Mouse (Mus musculus): ENCODE measurements at regions not wholly inside any gene's neighbourhood (a gene's known extent, or its start where the extent isn't known, plus 50 kb on each side); places are given as distances from the start of the nearest gene placed in this dataset.
A peak's percentile ranks its signal among the peaks of the same experiment; 100 is the strongest.

DNA sequence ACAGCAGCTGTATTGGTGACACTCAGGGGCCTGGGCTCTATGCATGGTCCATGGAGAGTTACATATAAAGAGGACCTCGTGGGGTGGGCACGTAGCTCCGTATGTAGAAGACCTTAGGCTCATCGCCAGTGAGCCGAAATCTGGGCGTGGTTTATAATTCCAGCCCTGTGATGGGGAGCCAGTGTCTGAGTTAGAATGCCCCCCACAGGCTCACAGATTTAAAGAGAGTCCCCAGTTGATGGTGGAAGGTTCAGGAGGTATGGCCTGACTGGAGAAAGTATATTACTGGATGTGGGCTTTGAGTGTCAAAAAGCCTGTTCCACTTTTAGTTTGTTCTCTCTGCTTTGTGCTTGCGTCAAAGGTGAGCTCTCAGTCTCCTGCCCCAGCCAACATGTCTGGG, 54.8 kb downstream of the 1700122O11Rik start:
- Histone ChIP-seq H3K27ac (no peak overlapping the region), H3K9me3 (no peaks in the 10 kb centered on the region), H3K4me3 (replicated peaks) (no peak overlapping the region), H3K9ac (replicated peaks) (no peak overlapping the region), H3K4me2 (no peak overlapping the region), H3K4me1 (replicated peaks) (peaks cover 34% of the 10 kb centered on the region), H3K27me3 (0 out of 2 replicates have a peak, but pooled peaks cover 5% of the 10 kb centered on the region), H3K36me3 (no peaks in the 10 kb centered on the region)
- WGBS = 83% methylated on average over 7 of the region's 7 CpGs
- ATAC-seq (ENCODE audit: insufficient number of reproducible peaks, insufficient read depth, low FRiP score, low TSS enrichment, low read depth) = no peak

DNA sequence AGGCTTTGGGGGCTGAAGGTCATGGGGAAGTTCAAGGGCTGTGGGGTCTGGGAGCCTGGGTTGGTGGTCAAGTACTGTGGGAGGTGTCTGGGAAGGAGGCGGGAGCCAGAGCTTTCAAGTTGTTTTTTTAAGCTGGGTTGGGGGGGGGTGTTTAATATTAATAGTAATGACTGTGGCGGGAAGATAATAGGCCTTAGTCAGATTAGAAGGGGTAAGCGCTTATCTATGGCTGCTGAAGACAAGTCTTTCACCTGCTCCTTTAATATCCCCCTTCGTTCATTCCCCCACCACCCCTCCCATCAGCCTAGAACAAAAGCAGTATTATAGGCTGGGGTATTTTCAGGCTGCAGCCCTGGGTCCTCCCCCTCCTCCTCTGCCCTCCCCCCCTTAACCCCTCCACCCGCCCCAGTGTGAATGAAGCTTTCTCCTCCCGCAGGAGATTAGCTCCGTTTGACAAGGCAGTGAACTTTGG, 56.5 kb downstream of the 1700122O11Rik start:
- 27% methylated on average over 7 of the region's 7 CpGs for WGBS
- Histone ChIP-seq H3K4me1 (replicated peaks) (peaks cover 34% of the 10 kb centered on the region), H3K4me3 (replicated peaks) (no peak overlapping the region), H3K9me3 (no peaks in the 10 kb centered on the region), H3K27me3 (0 out of 2 replicates have a peak, but pooled peaks cover 5% of the 10 kb centered on the region), H3K36me3 (no peaks in the 10 kb centered on the region), H3K9ac (replicated peaks) (no peak overlapping the region), H3K27ac (0 out of 2 replicates have a peak overlapping the region, but pooled peaks have one; percentile 45), H3K4me2 (0 out of 2 replicates have a peak overlapping the region, but pooled peaks have one; percentile 1)
- peak; percentile 38; the same call in 1 of the 2 replicates for ATAC-seq (ENCODE audit: insufficient number of reproducible peaks, insufficient read depth, low FRiP score, low TSS enrichment, low read depth)

DNA sequence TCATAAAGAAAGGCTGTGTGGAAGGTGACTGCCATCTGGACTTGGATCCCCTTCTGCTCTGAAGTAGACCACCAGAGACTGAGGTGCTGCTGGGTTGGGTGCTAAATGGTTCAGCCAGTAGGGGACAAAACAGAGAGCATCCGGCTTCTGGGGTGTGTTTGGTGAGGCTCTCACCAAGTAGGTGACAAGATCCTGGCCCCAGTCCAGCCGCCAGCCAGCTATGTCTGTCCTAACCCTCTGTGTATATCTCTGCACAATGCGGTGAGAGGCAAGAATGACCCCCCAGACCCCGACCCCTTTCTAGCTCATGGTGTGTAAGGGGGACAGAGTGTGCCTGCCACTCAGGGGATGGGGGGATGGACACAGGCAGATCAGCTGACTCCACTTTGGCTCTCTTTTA, 54.8 kb upstream of the Foxp4 start:
- no peak overlapping the region for H3K4me2 ChIP-seq
- 66% methylated on average over 4 of the region's 4 CpGs for WGBS
- no peak overlapping the region for H3K9ac ChIP-seq (replicated peaks)
- ATAC-seq (ENCODE audit: insufficient number of reproducible peaks, insufficient read depth, low FRiP score, low TSS enrichment, low read depth) = no peak
- no peaks in the 10 kb centered on the region for H3K9me3 ChIP-seq
- no peak overlapping the region for H3K4me3 ChIP-seq (replicated peaks)
- 0 out of 2 replicates have a peak overlapping the region, but pooled peaks have one; percentile 17 for H3K27ac ChIP-seq
- 0 out of 2 replicates have a peak, but pooled peaks cover 5% of the 10 kb centered on the region for H3K27me3 ChIP-seq
- H3K36me3 ChIP-seq = no peaks in the 10 kb centered on the region
- H3K4me1 ChIP-seq (replicated peaks) = peaks cover 53% of the 10 kb centered on the region

DNA sequence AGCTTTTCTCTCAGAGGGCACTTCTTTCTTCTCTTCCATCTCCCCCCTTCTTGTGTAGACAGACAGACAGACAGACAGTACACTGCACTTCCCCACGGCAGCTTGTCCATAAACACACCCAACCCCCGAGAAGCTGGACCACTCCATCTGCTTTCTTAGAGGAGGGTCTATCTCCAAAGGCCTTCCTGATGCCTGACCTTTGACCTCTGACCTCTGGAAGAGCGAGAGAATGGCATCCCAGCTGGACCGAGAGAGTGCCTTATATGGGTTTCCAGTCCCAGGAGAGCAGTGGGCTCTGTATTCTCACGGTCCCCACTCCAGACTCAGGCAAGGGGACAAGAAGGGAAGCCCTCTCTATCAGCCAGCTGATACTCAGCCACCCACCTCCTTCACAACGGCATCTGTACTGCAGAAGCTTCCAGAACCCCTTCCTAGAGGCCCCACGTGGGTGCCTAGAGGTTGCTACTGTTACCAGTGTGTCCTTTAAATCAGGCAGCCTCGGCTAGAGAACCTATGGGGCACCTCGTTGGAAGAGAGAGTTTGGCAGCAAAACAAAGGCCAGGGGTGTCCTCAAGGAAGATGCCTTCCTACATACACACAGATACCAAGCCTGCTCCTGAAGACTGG, 54.1 kb upstream of the Foxp4 start:
- H3K9me3 ChIP-seq = no peaks in the 10 kb centered on the region
- ATAC-seq (ENCODE audit: insufficient number of reproducible peaks, insufficient read depth, low FRiP score, low TSS enrichment, low read depth) = no peak
- 23% methylated on average over 9 of the region's 9 CpGs for WGBS
- no peak overlapping the region for H3K4me2 ChIP-seq
- H3K36me3 ChIP-seq = no peaks in the 10 kb centered on the region
- H3K9ac ChIP-seq (replicated peaks) = no peak overlapping the region; the same call in 1 of the 2 replicates
- 0 out of 2 replicates have a peak, but pooled peaks cover 5% of the 10 kb centered on the region for H3K27me3 ChIP-seq
- H3K4me1 ChIP-seq (replicated peaks) = peaks cover 61% of the 10 kb centered on the region
- H3K4me3 ChIP-seq (replicated peaks) = no peak overlapping the region
- 0 out of 2 replicates have a peak overlapping the region, but pooled peaks have one; percentile 17 for H3K27ac ChIP-seq

DNA sequence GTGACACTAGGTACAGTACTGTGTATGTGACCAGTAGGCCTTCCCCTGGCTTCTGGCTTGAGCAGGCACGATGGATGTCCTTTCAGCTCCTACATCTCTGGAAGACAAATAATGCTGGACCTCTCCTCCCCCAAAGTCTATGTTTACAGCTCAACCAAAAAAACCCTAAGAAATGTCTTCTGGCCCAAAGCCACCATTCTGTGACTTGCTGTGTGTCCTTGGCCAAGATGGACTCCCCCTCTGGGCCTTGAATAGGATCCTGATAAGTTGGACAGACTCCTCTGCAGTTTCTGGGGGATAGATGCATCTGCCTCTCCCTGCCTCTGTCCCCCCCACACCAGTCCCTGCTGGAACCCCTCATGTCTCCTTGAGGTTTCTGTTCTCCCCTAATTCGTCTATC, 53.6 kb upstream of the Foxp4 start:
- Histone ChIP-seq H3K27me3 (0 out of 2 replicates have a peak, but pooled peaks cover 5% of the 10 kb centered on the region), H3K9ac (replicated peaks) (no peak overlapping the region), H3K27ac (no peak overlapping the region), H3K36me3 (no peaks in the 10 kb centered on the region), H3K4me1 (replicated peaks) (peaks cover 65% of the 10 kb centered on the region), H3K4me3 (replicated peaks) (no peak overlapping the region), H3K4me2 (no peak overlapping the region), H3K9me3 (no peaks in the 10 kb centered on the region)
- no peak for ATAC-seq (ENCODE audit: insufficient number of reproducible peaks, insufficient read depth, low FRiP score, low TSS enrichment, low read depth)
- WGBS = 74% methylated on average over 2 of the region's 2 CpGs

DNA sequence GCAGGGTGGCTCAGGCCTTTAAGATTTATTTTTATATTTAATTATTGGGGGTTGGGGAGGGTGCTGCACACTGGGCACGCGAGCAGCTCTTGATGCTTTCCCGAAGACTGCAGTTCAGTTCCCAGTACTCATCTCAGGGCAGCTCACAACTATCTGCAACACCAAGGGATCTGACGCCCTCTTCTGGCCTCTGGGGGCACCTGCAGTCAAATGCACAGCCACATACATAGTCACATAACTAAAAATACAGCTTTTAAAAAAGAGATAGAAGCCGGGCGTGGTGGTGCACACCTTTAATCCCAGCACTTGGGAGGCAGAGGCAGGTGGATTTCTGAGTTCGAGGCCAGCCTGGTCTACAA, 52.5 kb upstream of the Foxp4 start:
- Histone ChIP-seq H3K4me1 (replicated peaks) (peaks cover 65% of the 10 kb centered on the region), H3K27ac (peak overlapping the region; percentile 97), H3K4me2 (peak overlapping the region; percentile 71), H3K4me3 (replicated peaks) (no peak overlapping the region), H3K9me3 (no peaks in the 10 kb centered on the region), H3K36me3 (no peaks in the 10 kb centered on the region), H3K9ac (replicated peaks) (no peak overlapping the region; the same call in 1 of the 2 replicates), H3K27me3 (0 out of 2 replicates have a peak, but pooled peaks cover 5% of the 10 kb centered on the region)
- 85% methylated on average over 7 of the region's 7 CpGs for WGBS
- ATAC-seq (ENCODE audit: insufficient number of reproducible peaks, insufficient read depth, low FRiP score, low TSS enrichment, low read depth) = no peak

DNA sequence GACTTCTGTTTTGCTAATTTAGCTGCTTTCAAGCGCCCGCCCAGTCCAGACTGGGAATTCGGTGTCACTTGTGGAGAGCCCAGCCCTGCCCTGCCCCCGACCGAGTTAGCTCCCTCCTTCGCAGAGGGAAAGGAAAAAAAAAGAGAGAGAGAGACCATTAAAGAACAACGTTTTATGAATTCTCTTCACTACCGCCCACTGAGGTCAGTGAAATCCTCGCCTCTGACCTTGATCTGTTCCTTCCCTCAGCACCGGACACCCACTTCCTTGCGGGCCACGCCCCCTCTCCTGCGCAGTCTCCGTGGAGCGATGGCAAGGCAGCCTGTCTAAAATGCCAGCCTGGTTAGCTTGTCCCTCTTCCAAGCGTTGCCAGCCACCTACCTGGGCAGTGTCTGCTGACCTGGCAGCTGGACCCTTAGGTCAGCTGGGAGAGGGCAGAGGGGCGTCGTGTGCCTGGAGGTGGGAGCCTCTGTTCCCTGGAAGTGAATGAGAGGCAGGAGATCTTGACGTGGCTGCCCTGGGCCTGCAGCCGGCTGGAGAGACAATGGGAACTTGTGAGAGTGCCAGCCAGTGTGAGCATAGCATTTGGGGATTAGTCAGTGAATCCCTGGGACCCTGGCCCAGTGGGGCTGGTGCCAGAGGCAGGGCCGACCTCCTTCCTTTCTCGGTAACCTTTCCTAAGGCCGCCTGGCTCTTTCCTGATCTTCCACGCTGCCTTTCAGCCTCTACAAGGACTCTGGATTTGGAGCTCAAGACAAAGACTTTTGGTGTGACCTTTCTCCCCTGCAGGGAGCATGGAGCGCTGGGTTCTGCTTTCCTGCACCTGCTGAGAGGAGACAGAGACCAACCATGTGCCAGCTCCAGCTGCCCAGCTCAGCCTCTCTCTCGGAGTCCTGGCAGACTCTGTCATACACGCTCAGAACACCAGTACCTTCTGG, 51.9 kb upstream of the Foxp4 start:
- no peaks in the 10 kb centered on the region for H3K9me3 ChIP-seq
- peak overlapping the region; percentile 97 for H3K27ac ChIP-seq
- H3K4me3 ChIP-seq (replicated peaks) = peak overlapping the region; percentile 27
- WGBS = 10% methylated on average over 27 of the region's 27 CpGs
- peak overlapping the region; percentile 71 for H3K4me2 ChIP-seq
- H3K27me3 ChIP-seq = 0 out of 2 replicates have a peak, but pooled peaks cover 5% of the 10 kb centered on the region
- H3K4me1 ChIP-seq (replicated peaks) = peaks cover 59% of the 10 kb centered on the region
- no peaks in the 10 kb centered on the region for H3K36me3 ChIP-seq
- peak overlapping the region; percentile 46 for H3K9ac ChIP-seq (replicated peaks)
- ATAC-seq (ENCODE audit: insufficient number of reproducible peaks, insufficient read depth, low FRiP score, low TSS enrichment, low read depth) = peak; percentile 60

DNA sequence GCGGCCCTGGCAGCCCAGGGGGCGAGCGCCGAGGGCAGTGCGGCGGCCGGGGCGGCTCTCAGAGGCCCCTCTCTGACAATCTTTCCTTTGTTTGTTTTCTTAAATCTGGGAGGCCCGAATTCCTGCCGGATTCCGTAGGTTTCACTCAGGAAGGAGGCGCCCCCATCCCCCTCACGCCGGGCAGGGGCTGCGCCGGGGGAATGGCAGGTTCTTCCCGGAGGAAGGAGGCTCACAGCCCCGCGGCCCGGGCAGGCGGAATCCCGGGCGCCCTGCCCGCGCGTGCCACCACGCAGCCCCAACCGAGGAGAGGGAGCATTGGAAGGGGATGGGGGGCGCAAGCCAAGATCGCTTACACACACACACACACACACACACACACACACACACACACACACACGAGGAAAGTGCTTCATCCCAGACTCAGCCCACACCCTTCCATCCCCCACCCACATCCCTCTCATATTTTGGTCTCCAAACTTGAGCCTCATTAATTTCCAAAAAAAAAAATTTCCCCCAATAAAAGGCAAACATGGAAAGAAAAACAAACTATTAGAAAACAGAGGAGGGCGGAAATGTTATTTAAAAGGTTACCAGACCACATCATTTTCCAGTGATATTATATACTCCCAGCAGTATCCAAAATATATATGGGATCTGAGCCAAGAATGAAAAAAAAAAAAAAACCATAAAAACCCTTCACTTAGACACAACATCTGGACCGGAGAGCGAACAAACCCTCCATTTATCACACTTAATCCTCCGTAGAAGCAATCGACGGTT, 51.0 kb upstream of the Foxp4 start:
- peak overlapping the region; percentile 35 for H3K4me3 ChIP-seq (replicated peaks)
- H3K4me1 ChIP-seq (replicated peaks) = peaks cover 56% of the 10 kb centered on the region
- H3K27ac ChIP-seq = peak overlapping the region; percentile 97
- ATAC-seq (ENCODE audit: insufficient number of reproducible peaks, insufficient read depth, low FRiP score, low TSS enrichment, low read depth) = peak; percentile 66; the same call in 1 of the 2 replicates
- WGBS = under 1% methylated on average over 36 of the region's 37 CpGs
- no peaks in the 10 kb centered on the region for H3K9me3 ChIP-seq
- peak overlapping the region; percentile 71 for H3K4me2 ChIP-seq
- H3K36me3 ChIP-seq = no peaks in the 10 kb centered on the region
- H3K27me3 ChIP-seq = 0 out of 2 replicates have a peak, but pooled peaks cover 5% of the 10 kb centered on the region
- peak overlapping the region; percentile 47 for H3K9ac ChIP-seq (replicated peaks)

DNA sequence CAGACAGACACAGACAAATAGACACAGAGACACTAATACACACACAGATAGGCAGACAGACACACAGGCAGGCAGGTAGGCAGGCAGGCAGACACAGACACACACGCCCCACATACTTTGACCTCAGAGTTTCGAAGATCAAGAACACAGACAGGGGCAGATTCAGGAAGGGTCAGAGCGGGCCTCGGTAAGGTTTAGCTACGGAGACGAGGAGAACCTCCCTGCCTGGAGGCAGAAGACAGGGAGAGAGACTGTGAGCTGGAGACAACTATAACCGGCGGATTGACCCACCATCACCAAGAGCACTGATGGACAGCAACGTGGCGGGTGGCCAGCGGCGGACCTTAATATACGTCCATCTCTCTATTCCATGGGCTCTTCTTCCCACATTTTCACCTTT, 50.1 kb upstream of the Foxp4 start:
- Histone ChIP-seq H3K4me1 (replicated peaks) (peaks cover 55% of the 10 kb centered on the region), H3K9ac (replicated peaks) (peak overlapping the region; percentile 47), H3K9me3 (no peaks in the 10 kb centered on the region), H3K36me3 (no peaks in the 10 kb centered on the region), H3K27ac (peak overlapping the region; percentile 96), H3K4me2 (peak overlapping the region; percentile 71), H3K27me3 (0 out of 2 replicates have a peak, but pooled peaks cover 5% of the 10 kb centered on the region), H3K4me3 (replicated peaks) (peak overlapping the region; percentile 35)
- ATAC-seq (ENCODE audit: insufficient number of reproducible peaks, insufficient read depth, low FRiP score, low TSS enrichment, low read depth) = no peak
- WGBS = 7% methylated on average over 13 of the region's 13 CpGs
